Comparison of ENCODE assay signal across 13 mouse cellular contexts in the genomic region with DNA sequence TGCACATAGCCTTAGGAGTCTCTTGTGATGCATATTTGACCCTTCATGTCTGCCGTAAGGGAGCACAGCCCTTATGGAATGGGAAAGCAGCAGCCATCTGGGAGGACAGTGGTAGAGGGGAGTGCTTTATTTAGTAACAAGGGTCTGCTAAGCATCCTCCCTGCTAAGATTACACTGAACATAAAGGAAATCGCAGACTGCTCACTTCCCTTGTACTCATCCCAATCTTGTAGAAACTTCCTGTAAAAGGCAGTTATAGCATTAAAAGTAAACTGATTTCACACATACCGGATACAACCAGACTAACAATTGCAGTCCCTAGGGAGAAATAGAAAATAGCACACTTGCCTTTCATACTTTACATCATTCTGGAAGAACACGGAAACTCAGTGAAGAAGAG. TPM values are rescaled to one million over a fixed set of nuclear protein-coding genes. Genes with fewer than 3 reads are reported as not detected.
DNase-seq lines count a peak whose midpoint lies in the region; ATAC-seq and TF ChIP-seq lines count a peak whose summit lies in the region.
"Had no signal": no experiment of that assay in that cellular context is flagged by ENCODE, and none has a peak within 500 bp of the region (broad histone marks: within the 10 kb centered on the region; RNA-seq: fewer than 3 reads in every experiment).

No protein-coding gene starts in this region.

- no peak for TF ChIP-seq CTCF in kidney, adult 2 months (conservative IDR thresholded peaks at IDR 0.05; ENCODE audit: insufficient read depth, insufficient read length, low read depth, low read length)
- TF ChIP-seq CTCF in lung, embryonic 14.5 days (IDR thresholded peaks at IDR 0.05; ENCODE audit: low read depth): no peak
- TF ChIP-seq CTCF in lung, adult 2 months (IDR thresholded peaks at IDR 0.05; ENCODE audit: insufficient read depth, low read length): no peak

- no peaks in the 10 kb centered on the region for H3K27me3 ChIP-seq in kidney, adult 2 months (replicated peaks; ENCODE audit: control insufficient read depth, insufficient read depth, low read length)
- H3K27me3 ChIP-seq in lung, embryonic 14.5 days (ENCODE audit: insufficient read depth, low read length): no peaks in the 10 kb centered on the region
- no peaks in the 10 kb centered on the region for H3K27me3 ChIP-seq in intestine, embryonic 16.5 days (replicated peaks; ENCODE audit: control insufficient read depth, insufficient read depth, low read length)
- H3K27me3 ChIP-seq in forebrain, embryonic 13.5 days: no peaks in the 10 kb centered on the region
- H3K27me3 ChIP-seq: midbrain, embryonic 15.5 days had no signal

- H3K9me3 ChIP-seq in lung, embryonic 14.5 days (ENCODE audit: low read depth, low read length): no peaks in the 10 kb centered on the region
- no peaks in the 10 kb centered on the region for H3K9me3 ChIP-seq in intestine, embryonic 16.5 days (ENCODE audit: control insufficient read depth, low read length)
- no peaks in the 10 kb centered on the region for H3K9me3 ChIP-seq in forebrain, embryonic 13.5 days (replicated peaks)
- H3K9me3 ChIP-seq: forebrain, embryonic 12.5 days; midbrain, embryonic 15.5 days had no signal

- ATAC-seq in frontal cortex, adult (ENCODE audit: low TSS enrichment): 0 out of 2 replicates have a peak, but pooled peaks have one; percentile 28
- peak; percentile 68; the same call in 1 of the 2 replicates for ATAC-seq in lung, embryonic 14.5 days (ENCODE audit: insufficient read depth)
- ATAC-seq in intestine, embryonic 16.5 days: peak; percentile 71
- ATAC-seq in forebrain, embryonic 13.5 days: no peak
- ATAC-seq: midbrain, embryonic 15.5 days had no signal

- H3K9ac ChIP-seq in lung, embryonic 14.5 days: no peak overlapping the region
- H3K9ac ChIP-seq in intestine, embryonic 16.5 days (ENCODE audit: low read depth, low read length): no peak overlapping the region
- H3K9ac ChIP-seq in forebrain, embryonic 13.5 days: no peak overlapping the region
- H3K9ac ChIP-seq: forebrain, embryonic 12.5 days; midbrain, embryonic 15.5 days had no signal

- H3K4me2 ChIP-seq in lung, embryonic 14.5 days: no peak overlapping the region
- no peak overlapping the region for H3K4me2 ChIP-seq in intestine, embryonic 16.5 days (ENCODE audit: low read depth, low read length)
- no peak overlapping the region for H3K4me2 ChIP-seq in forebrain, embryonic 13.5 days
- H3K4me2 ChIP-seq: forebrain, embryonic 12.5 days; midbrain, embryonic 15.5 days had no signal

- H3K4me1 ChIP-seq in kidney, adult 2 months (ENCODE audit: control insufficient read depth, insufficient read depth, low read length): no peaks in the 10 kb centered on the region
- peaks cover 2% of the 10 kb centered on the region; the same call in 1 of the 2 replicates for H3K4me1 ChIP-seq in lung, embryonic 14.5 days (ENCODE audit: insufficient read depth)
- H3K4me1 ChIP-seq in lung, adult 2 months (ENCODE audit: control insufficient read depth, insufficient read depth, low read length): peaks cover 3% of the 10 kb centered on the region
- H3K4me1 ChIP-seq in intestine, embryonic 16.5 days (ENCODE audit: control insufficient read depth, insufficient read depth, low read length): 0 out of 2 replicates have a peak, but pooled peaks cover 5% of the 10 kb centered on the region
- peaks cover under 1% of the 10 kb centered on the region; the same call in 1 of the 2 replicates for H3K4me1 ChIP-seq in forebrain, embryonic 13.5 days
- H3K4me1 ChIP-seq: forebrain, embryonic 12.5 days; midbrain, embryonic 15.5 days had no signal

- DNase-seq in frontal cortex, adult 2 months (ENCODE audit: extremely low spot score in 1 of 2, low spot score in 1 of 2): no peak
- peak; percentile 47 for DNase-seq in kidney, adult 2 months
- no peak for DNase-seq in kidney, adult 11 months
- peak; percentile 44 for DNase-seq in lung, embryonic 14.5 days
- no peak for DNase-seq in lung, adult 2 months
- DNase-seq: adrenal gland, postnatal 14 days; cerebellum, adult 9-10 months; thymus, postnatal 4 days had no signal

- TF ChIP-seq POLR2A in kidney, adult 2 months (IDR thresholded peaks at IDR 0.05; ENCODE audit: low read depth, low read length): no peak
- no peak for TF ChIP-seq POLR2A in lung, adult 2 months (IDR thresholded peaks at IDR 0.05; ENCODE audit: borderline replicate concordance, extremely low read depth, low read depth, low read length)

- WGBS in kidney, adult 2 months: 31% methylated on average over 4 of the region's 4 CpGs
- WGBS in lung, embryonic 14.5 days: 44% methylated on average over 4 of the region's 4 CpGs
- 38% methylated on average over 4 of the region's 4 CpGs for WGBS in lung, adult 2 months
- 44% methylated on average over 4 of the region's 4 CpGs for WGBS in intestine, embryonic 16.5 days
- WGBS in forebrain, embryonic 13.5 days: 80% methylated on average over 4 of the region's 4 CpGs

- H3K4me3 ChIP-seq in kidney, adult 2 months (ENCODE audit: insufficient read depth, low read depth, low read length): no peak overlapping the region
- H3K4me3 ChIP-seq in lung, embryonic 14.5 days (ENCODE audit: low read depth, low read length): no peak overlapping the region
- H3K4me3 ChIP-seq in lung, adult 2 months (replicated peaks; ENCODE audit: extremely low read depth, low read depth, low read length): no peak overlapping the region
- H3K4me3 ChIP-seq in intestine, embryonic 16.5 days (ENCODE audit: low read length): no peak overlapping the region
- no peak overlapping the region for H3K4me3 ChIP-seq in forebrain, embryonic 13.5 days
- H3K4me3 ChIP-seq: forebrain, embryonic 12.5 days; midbrain, embryonic 15.5 days had no signal

- H3K36me3 ChIP-seq in kidney, adult 2 months (ENCODE audit: control insufficient read depth, insufficient read depth, low read length): no peaks in the 10 kb centered on the region
- H3K36me3 ChIP-seq in lung, embryonic 14.5 days (ENCODE audit: insufficient read depth): no peaks in the 10 kb centered on the region
- H3K36me3 ChIP-seq in intestine, embryonic 16.5 days (ENCODE audit: control insufficient read depth, insufficient read depth, low read length): no peaks in the 10 kb centered on the region
- H3K36me3 ChIP-seq in forebrain, embryonic 13.5 days (ENCODE audit: poor library complexity, severe bottlenecking): no peaks in the 10 kb centered on the region
- H3K36me3 ChIP-seq: forebrain, embryonic 12.5 days; midbrain, embryonic 15.5 days had no signal

- H3K27ac ChIP-seq in kidney, adult 2 months (ENCODE audit: insufficient read depth, low read depth, low read length): no peak overlapping the region
- no peak overlapping the region for H3K27ac ChIP-seq in lung, embryonic 14.5 days (ENCODE audit: low read depth)
- 0 out of 2 replicates have a peak overlapping the region, but pooled peaks have one; percentile 18 for H3K27ac ChIP-seq in intestine, embryonic 16.5 days (ENCODE audit: low read length)
- no peak overlapping the region for H3K27ac ChIP-seq in forebrain, embryonic 13.5 days
- H3K27ac ChIP-seq: forebrain, embryonic 12.5 days; midbrain, embryonic 15.5 days had no signal

RNA-seq across cellular contexts. Expression of gene Spred1, which starts 7.4 kb away (rescaled TPM):
- polyA plus RNA-seq in frontal cortex, adult 2 months (2012; rRNA removed): 44.5 and 44.6 TPM in 2 replicates
- 3.8 and 5.2 TPM in 2 replicates for polyA plus RNA-seq in kidney, adult 2 months (2012; rRNA removed)
- polyA plus RNA-seq in lung, embryonic 14.5 days (2014; fragmentation: Nextera tagmentation; extraction: Ambion mirVana): 33.6 and 33.7 TPM in 2 replicates
- 7.4 and 8.4 TPM in 2 replicates for polyA plus RNA-seq in lung, adult 2 months (2012; rRNA removed)
- 4.6 TPM in 2 replicates for polyA plus RNA-seq in intestine, embryonic 16.5 days (2015; fragmentation: Nextera tagmentation; extraction: Ambion mirVana)
- polyA plus RNA-seq in forebrain, embryonic 13.5 days (2015; fragmentation: Nextera tagmentation; extraction: Ambion mirVana): 7.7 and 8.3 TPM in 2 replicates

Comparison
In these comparisons a context has a peak if more than half of its experiments do, and no peak if none do; other contexts are left out.
1. DNase-seq: peak in kidney, adult 2 months (single experiment) and lung, embryonic 14.5 days (single experiment); none in frontal cortex, adult 2 months (0 of 2), kidney, adult 11 months (single experiment) and lung, adult 2 months (single experiment).